In the genomic region with DNA sequence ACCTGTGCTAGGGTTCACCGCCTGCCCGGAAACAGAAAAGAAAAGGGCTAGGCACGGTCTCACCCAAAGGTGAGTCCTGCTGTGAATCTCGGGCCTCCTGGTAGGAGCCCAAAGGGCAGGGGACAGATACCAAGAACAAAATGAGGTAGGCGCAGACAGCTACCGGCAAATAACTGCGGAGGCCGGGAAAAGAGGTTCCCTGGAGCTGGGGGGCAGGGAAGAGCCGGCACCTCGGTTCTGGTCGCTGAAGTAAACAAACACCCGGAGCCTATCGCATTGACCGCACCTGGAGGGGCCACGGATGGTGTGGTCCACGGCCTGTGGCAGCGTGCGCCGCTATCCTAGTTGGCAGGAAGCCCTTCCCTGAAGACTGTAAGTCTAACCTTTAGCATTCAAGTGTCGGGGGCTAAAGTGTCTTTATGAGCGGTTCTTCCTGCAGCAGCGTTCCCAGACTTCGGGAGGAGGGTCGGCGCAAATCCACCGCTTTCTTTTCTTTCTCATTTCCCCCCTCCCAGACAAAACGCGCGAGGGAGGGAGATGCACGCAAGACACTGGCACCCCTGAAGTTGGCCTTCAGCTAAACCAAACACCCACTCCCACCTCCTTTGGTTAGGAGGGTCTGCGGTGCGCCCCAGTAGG, we compare ENCODE assay signal across 9 mouse cellular contexts.
A peak's percentile ranks its signal among the peaks of the same experiment; 100 is the strongest.
DNase-seq lines count a peak whose midpoint lies in the region; ATAC-seq and TF ChIP-seq lines count a peak whose summit lies in the region.
"Had no signal": no experiment of that assay in that cellular context is flagged by ENCODE, and none has a peak within 500 bp of the region (broad histone marks: within the 10 kb centered on the region; RNA-seq: fewer than 3 reads in every experiment).

No protein-coding gene starts in this region.

- H3K9ac ChIP-seq in heart, embryonic 15.5 days = peak overlapping the region; percentile 15; the same call in 1 of the 2 replicates
- H3K9ac ChIP-seq in embryonic facial prominence, embryonic 14.5 days (ENCODE audit: low read depth, low read length) = peak overlapping the region; percentile 50
- H3K9ac ChIP-seq in hindbrain, postnatal 0 days (replicated peaks; ENCODE audit: low read length) = no peak overlapping the region; the same call in 1 of the 2 replicates
- H3K9ac ChIP-seq in midbrain, embryonic 16.5 days (ENCODE audit: low read depth, low read length) = peak overlapping the region; percentile 65

- no peaks in the 10 kb centered on the region for H3K9me3 ChIP-seq in heart, embryonic 15.5 days (replicated peaks)
- no peaks in the 10 kb centered on the region for H3K9me3 ChIP-seq in embryonic facial prominence, embryonic 14.5 days (ENCODE audit: control insufficient read depth, low read length)
- H3K9me3 ChIP-seq in hindbrain, postnatal 0 days (ENCODE audit: low read length) = no peaks in the 10 kb centered on the region
- H3K9me3 ChIP-seq in midbrain, embryonic 16.5 days (replicated peaks; ENCODE audit: control insufficient read depth, low read length, poor library complexity, severe bottlenecking) = no peaks in the 10 kb centered on the region

- H3K4me2 ChIP-seq in heart, embryonic 15.5 days = peak overlapping the region; percentile 73
- peak overlapping the region; percentile 62 for H3K4me2 ChIP-seq in embryonic facial prominence, embryonic 14.5 days (ENCODE audit: low read depth, low read length)
- peak overlapping the region; percentile 42 for H3K4me2 ChIP-seq in hindbrain, postnatal 0 days (ENCODE audit: low read depth, low read length)
- H3K4me2 ChIP-seq in midbrain, embryonic 16.5 days (ENCODE audit: low read length) = peak overlapping the region; percentile 58

- intact Hi-C loops in heart, postnatal 36 days (cut with DNase I) = no loop called here

- H3K27me3 ChIP-seq in heart, embryonic 15.5 days = peaks cover 59% of the 10 kb centered on the region
- peaks cover 38% of the 10 kb centered on the region for H3K27me3 ChIP-seq in embryonic facial prominence, embryonic 14.5 days (replicated peaks; ENCODE audit: control insufficient read depth, insufficient read depth, low read length)
- H3K27me3 ChIP-seq in hindbrain, postnatal 0 days (ENCODE audit: insufficient read depth, low read length) = peaks cover 54% of the 10 kb centered on the region
- peaks cover 5% of the 10 kb centered on the region; the same call in 1 of the 2 replicates for H3K27me3 ChIP-seq in midbrain, embryonic 16.5 days (ENCODE audit: control insufficient read depth, insufficient read depth, low read depth, low read length)

- H3K27ac ChIP-seq in heart, embryonic 15.5 days = no peak overlapping the region
- peak overlapping the region; percentile 73 for H3K27ac ChIP-seq in embryonic facial prominence, embryonic 14.5 days (replicated peaks; ENCODE audit: low read depth, low read length)
- 0 out of 2 replicates have a peak overlapping the region, but pooled peaks have one; percentile 54 for H3K27ac ChIP-seq in hindbrain, postnatal 0 days
- H3K27ac ChIP-seq in midbrain, embryonic 16.5 days (ENCODE audit: low read length) = peak overlapping the region; percentile 91

- peaks cover 54% of the 10 kb centered on the region for H3K4me1 ChIP-seq in heart, embryonic 15.5 days (replicated peaks)
- peaks cover 46% of the 10 kb centered on the region for H3K4me1 ChIP-seq in embryonic facial prominence, embryonic 14.5 days (ENCODE audit: control insufficient read depth, insufficient read depth, low read length)
- no peaks in the 10 kb centered on the region for H3K4me1 ChIP-seq in hindbrain, postnatal 0 days (ENCODE audit: insufficient read depth, low read length)
- peaks cover 52% of the 10 kb centered on the region for H3K4me1 ChIP-seq in midbrain, embryonic 16.5 days (ENCODE audit: control insufficient read depth, insufficient read depth, low read length)

- H3K4me3 ChIP-seq in heart, embryonic 15.5 days = peak overlapping the region; percentile 44
- peak overlapping the region; percentile 40 for H3K4me3 ChIP-seq in embryonic facial prominence, embryonic 14.5 days (ENCODE audit: low read depth, low read length)
- H3K4me3 ChIP-seq in hindbrain, postnatal 0 days (ENCODE audit: low read length) = peak overlapping the region; percentile 15
- H3K4me3 ChIP-seq in midbrain, embryonic 16.5 days (ENCODE audit: low read depth, low read length) = peak overlapping the region; percentile 30

- TF ChIP-seq CTCF in hindbrain, postnatal 0 days (IDR thresholded peaks at IDR 0.05; ENCODE audit: low read depth) = no peak

- ATAC-seq in heart, embryonic 15.5 days (replicated peaks; ENCODE audit: insufficient number of reproducible peaks, insufficient read depth, low FRiP score, low read depth) = no peak
- ATAC-seq in embryonic facial prominence, embryonic 14.5 days (ENCODE audit: low read depth) = no peak
- ATAC-seq in hindbrain, postnatal 0 days = no peak
- no peak for ATAC-seq in midbrain, embryonic 16.5 days

- no peaks in the 10 kb centered on the region for H3K36me3 ChIP-seq in heart, embryonic 15.5 days
- H3K36me3 ChIP-seq in embryonic facial prominence, embryonic 14.5 days (ENCODE audit: control insufficient read depth, insufficient read depth, low read length) = no peaks in the 10 kb centered on the region
- no peaks in the 10 kb centered on the region for H3K36me3 ChIP-seq in hindbrain, postnatal 0 days (ENCODE audit: insufficient read depth, low read length)
- H3K36me3 ChIP-seq in midbrain, embryonic 16.5 days (ENCODE audit: control insufficient read depth, insufficient read depth, low read length) = no peaks in the 10 kb centered on the region

- 16% methylated on average over 31 of the region's 32 CpGs for WGBS in heart, embryonic 15.5 days
- WGBS in embryonic facial prominence, embryonic 14.5 days = 8% methylated on average over 28 of the region's 32 CpGs
- 11% methylated on average over 31 of the region's 32 CpGs for WGBS in hindbrain, postnatal 0 days
- 6% methylated on average over 32 of the region's 32 CpGs for WGBS in midbrain, embryonic 16.5 days

- DNase-seq in heart, postnatal 36 days = no peak
- no peak for DNase-seq in embryonic facial prominence, embryonic 14.5 days (ENCODE audit: low spot score)
- no peak for DNase-seq in hindbrain, postnatal 0 days (ENCODE audit: low spot score)
- DNase-seq in testis, postnatal 14 days (ENCODE audit: low spot score) = no peak
- no peak for DNase-seq in kidney, postnatal 25 days
- no peak for DNase-seq in ovary, postnatal 36 days (ENCODE audit: low spot score)
- DNase-seq: cerebellum, adult 11 months had no signal
